Mouse (Mus musculus): ENCODE results near the gene Sec16b.

- TF ChIP-seq CTCF (IDR thresholded peaks at IDR 0.05; ENCODE audit: control insufficient read depth, insufficient read depth, low read length) (no peak), POLR2A (IDR thresholded peaks at IDR 0.05; ENCODE audit: borderline replicate concordance, control insufficient read depth, low read depth, low read length) (no peak)
Measured at GRCm38 (mm10) chr1:157506995-157507595, 567 bp downstream of the Sec16b start.
